Mouse (Mus musculus) cerebellum, adult 9-11 months (tissue): ENCODE results near the gene Odf3l1.
A peak's percentile ranks its signal among the peaks of the same experiment; 100 is the strongest.
"Not testable (repeated sequence)": the region's sequence is repeated elsewhere in the genome, so short reads cannot be mapped to it uniquely, and the experiment has no call there.

ENCODE experiments used
- DNase-seq: peaks from one replicate; pipeline ENCODE4 v3.0.0; 2022

Gene Odf3l1

GRCm38 (mm10) chr9:56864216-56864729, at the start of gene Odf3l1:
Gene Odf3l1, minus strand, starts transcription at chr9:56864679.
- DNase-seq = no peak

- no peak for DNase-seq
Observed at GRCm38 (mm10) chr9:56913991-56914390, 49.5 kb upstream of the Odf3l1 start.

- DNase-seq = no peak
Observed at GRCm38 (mm10) chr9:56911017-56911416, 46.5 kb upstream of the Odf3l1 start.

- DNase-seq = not testable (repeated sequence)
Observed at GRCm38 (mm10) chr9:56909991-56910390, 45.5 kb upstream of the Odf3l1 start.

- DNase-seq = no peak
Observed at GRCm38 (mm10) chr9:56907549-56907948, 43.1 kb upstream of the Odf3l1 start.

- DNase-seq = no peak
Observed at GRCm38 (mm10) chr9:56903662-56904061, 39.2 kb upstream of the Odf3l1 start.

- DNase-seq = no peak
Observed at GRCm38 (mm10) chr9:56901187-56901586, 36.7 kb upstream of the Odf3l1 start.

GRCm38 (mm10) chr9:56900571-56900970, 36.1 kb upstream of the Odf3l1 start:
- no peak for DNase-seq

GRCm38 (mm10) chr9:56900060-56900459, 35.6 kb upstream of the Odf3l1 start:
- DNase-seq = no peak

GRCm38 (mm10) chr9:56899409-56899808, 34.9 kb upstream of the Odf3l1 start:
- DNase-seq = no peak

GRCm38 (mm10) chr9:56896779-56897178, 32.3 kb upstream of the Odf3l1 start:
- no peak for DNase-seq

- no peak for DNase-seq
Observed at GRCm38 (mm10) chr9:56894006-56894405, 29.5 kb upstream of the Odf3l1 start.

GRCm38 (mm10) chr9:56893313-56893712, 28.8 kb upstream of the Odf3l1 start:
- no peak for DNase-seq

GRCm38 (mm10) chr9:56892111-56892510, 27.6 kb upstream of the Odf3l1 start:
- no peak for DNase-seq

- DNase-seq = peak; percentile 67
Observed at GRCm38 (mm10) chr9:56891517-56892011, 27.1 kb upstream of the Odf3l1 start.

- DNase-seq = no peak
Observed at GRCm38 (mm10) chr9:56890522-56891250, 26.2 kb upstream of the Odf3l1 start.

GRCm38 (mm10) chr9:56889817-56890216, 25.3 kb upstream of the Odf3l1 start:
- peak; percentile 60 for DNase-seq

GRCm38 (mm10) chr9:56887581-56887980, 23.1 kb upstream of the Odf3l1 start:
- no peak for DNase-seq

- no peak for DNase-seq
Observed at GRCm38 (mm10) chr9:56886601-56887000, 22.1 kb upstream of the Odf3l1 start.

- no peak for DNase-seq
Observed at GRCm38 (mm10) chr9:56886113-56886512, 21.6 kb upstream of the Odf3l1 start.

GRCm38 (mm10) chr9:56884328-56884727, 19.8 kb upstream of the Odf3l1 start:
- no peak for DNase-seq

- DNase-seq = no peak
Observed at GRCm38 (mm10) chr9:56883470-56883869, 19.0 kb upstream of the Odf3l1 start.

- DNase-seq = no peak
Observed at GRCm38 (mm10) chr9:56882818-56883217, 18.3 kb upstream of the Odf3l1 start.

- DNase-seq = no peak
Observed at GRCm38 (mm10) chr9:56882283-56882682, 17.8 kb upstream of the Odf3l1 start.
